Mouse (Mus musculus): ENCODE data around the gene Barx2. TPM values are rescaled to one million over a fixed set of nuclear protein-coding genes. Genes with fewer than 3 reads are reported as not detected.

The Barx2 gene
- polyA plus RNA-seq, 1 experiment from 2014 or later = 4.1 TPM

GRCm38 (mm10) chr9:31913739-31914591 lies 703 bp upstream of the Barx2 start:
- DNase-seq (ENCODE audit: low spot score) = peak; percentile 30
- TF ChIP-seq EP300 (optimal IDR thresholded peaks at IDR 0.05) (no peak), CTCF (IDR thresholded peaks at IDR 0.05; ENCODE audit: low read depth) (no peak)

GRCm38 (mm10) chr9:31912553-31912920 lies 725 bp downstream of the Barx2 start:
- ATAC-seq (ENCODE audit: low FRiP score, low TSS enrichment) (no peak), DNase-seq (ENCODE audit: low spot score) (no peak)
- H3K4me1 ChIP-seq (replicated peaks; ENCODE audit: control insufficient read depth, insufficient read depth) = no peaks in the 10 kb centered on the region; the same call in 1 of the 2 replicates
- peak overlapping the region; percentile 85 for H3K4me2 ChIP-seq (replicated peaks; ENCODE audit: low read depth)
- no peaks in the 10 kb centered on the region for H3K9me3 ChIP-seq (ENCODE audit: control insufficient read depth, low read length)
- TF ChIP-seq CTCF (IDR thresholded peaks at IDR 0.05; ENCODE audit: low read depth) (no peak), EP300 (optimal IDR thresholded peaks at IDR 0.05) (no peak)
- H3K9ac ChIP-seq (ENCODE audit: low read length) = no peak overlapping the region
- H3K36me3 ChIP-seq (ENCODE audit: control insufficient read depth, insufficient read depth, low read length) = no peaks in the 10 kb centered on the region
- peak overlapping the region; percentile 55 for H3K4me3 ChIP-seq (ENCODE audit: low read depth, low read length)
- no peak overlapping the region; the same call in 1 of the 2 replicates for H3K27ac ChIP-seq (replicated peaks)
- WGBS = 11% methylated on average over 16 of the region's 16 CpGs
- H3K27me3 ChIP-seq (ENCODE audit: control insufficient read depth, insufficient read depth, low read length) = peaks cover 30% of the 10 kb centered on the region

More at GRCm38 (mm10) chr9:31913739-31914591, 703 bp upstream of the Barx2 start:
- Histone ChIP-seq H3K9me3 (ENCODE audit: control insufficient read depth, low read length) (no peaks in the 10 kb centered on the region), H3K9ac (ENCODE audit: low read length) (no peak overlapping the region), H3K27ac (replicated peaks) (no peak overlapping the region), H3K4me1 (replicated peaks; ENCODE audit: control insufficient read depth, insufficient read depth) (no peaks in the 10 kb centered on the region; the same call in 1 of the 2 replicates), H3K4me2 (replicated peaks; ENCODE audit: low read depth) (peak overlapping the region; percentile 85), H3K4me3 (ENCODE audit: low read depth, low read length) (peak overlapping the region; percentile 55), H3K36me3 (ENCODE audit: control insufficient read depth, insufficient read depth, low read length) (no peaks in the 10 kb centered on the region), H3K27me3 (ENCODE audit: control insufficient read depth, insufficient read depth, low read length) (peaks cover 30% of the 10 kb centered on the region)
- 1% methylated on average over 54 of the region's 54 CpGs for WGBS
- no peak for ATAC-seq (ENCODE audit: low FRiP score, low TSS enrichment)

GRCm38 (mm10) chr9:31910221-31910620 lies 3.0 kb downstream of the Barx2 start:
- H3K4me3 ChIP-seq (ENCODE audit: low read depth, low read length) = no peak overlapping the region
- TF ChIP-seq CTCF (IDR thresholded peaks at IDR 0.05; ENCODE audit: low read depth) = no peak
- no peak for TF ChIP-seq EP300 (optimal IDR thresholded peaks at IDR 0.05)
- DNase-seq (ENCODE audit: low spot score) (no peak), ATAC-seq (ENCODE audit: low FRiP score, low TSS enrichment) (no peak)
- H3K36me3 ChIP-seq (ENCODE audit: control insufficient read depth, insufficient read depth, low read length) = no peaks in the 10 kb centered on the region
- H3K4me2 ChIP-seq (replicated peaks; ENCODE audit: low read depth) = no peak overlapping the region
- 45% methylated on average over 5 of the region's 5 CpGs for WGBS
- no peak overlapping the region for H3K9ac ChIP-seq (ENCODE audit: low read length)
- H3K4me1 ChIP-seq (replicated peaks; ENCODE audit: control insufficient read depth, insufficient read depth) = no peaks in the 10 kb centered on the region; the same call in 1 of the 2 replicates
- no peaks in the 10 kb centered on the region for H3K9me3 ChIP-seq (ENCODE audit: control insufficient read depth, low read length)
- H3K27me3 ChIP-seq (ENCODE audit: control insufficient read depth, insufficient read depth, low read length) = peaks cover 21% of the 10 kb centered on the region
- no peak overlapping the region for H3K27ac ChIP-seq (replicated peaks)

- WGBS = 78% methylated on average over 2 of the region's 2 CpGs
These were observed 11.5 kb downstream of the Barx2 start for GRCm38 (mm10) chr9:31901781-31902180.

GRCm38 (mm10) chr9:31894775-31895320 lies 18.4 kb downstream of the Barx2 start:
- H3K9me3 ChIP-seq (ENCODE audit: control insufficient read depth, low read length) = no peaks in the 10 kb centered on the region
- ATAC-seq (ENCODE audit: low FRiP score, low TSS enrichment) = no peak
- no peak for TF ChIP-seq EP300 (optimal IDR thresholded peaks at IDR 0.05)
- TF ChIP-seq CTCF (IDR thresholded peaks at IDR 0.05; ENCODE audit: low read depth) = no peak
- 55% methylated on average over 10 of the region's 10 CpGs for WGBS
- H3K36me3 ChIP-seq (ENCODE audit: control insufficient read depth, insufficient read depth, low read length) = no peaks in the 10 kb centered on the region
- no peak for DNase-seq (ENCODE audit: low spot score)
- H3K27me3 ChIP-seq (ENCODE audit: control insufficient read depth, insufficient read depth, low read length) = no peaks in the 10 kb centered on the region
- H3K4me1 ChIP-seq (replicated peaks; ENCODE audit: control insufficient read depth, insufficient read depth) = no peaks in the 10 kb centered on the region
- H3K4me2 ChIP-seq (replicated peaks; ENCODE audit: low read depth) = no peak overlapping the region
- H3K9ac ChIP-seq (ENCODE audit: low read length) = no peak overlapping the region
- H3K27ac ChIP-seq (replicated peaks) = no peak overlapping the region
- no peak overlapping the region for H3K4me3 ChIP-seq (ENCODE audit: low read depth, low read length)

More at GRCm38 (mm10) chr9:31901781-31902180, 11.5 kb downstream of the Barx2 start:
- no peak for DNase-seq (ENCODE audit: low spot score)
- Histone ChIP-seq H3K4me3 (ENCODE audit: low read depth, low read length) (no peak overlapping the region), H3K9ac (ENCODE audit: low read length) (no peak overlapping the region), H3K9me3 (ENCODE audit: control insufficient read depth, low read length) (no peaks in the 10 kb centered on the region), H3K4me1 (replicated peaks; ENCODE audit: control insufficient read depth, insufficient read depth) (no peaks in the 10 kb centered on the region), H3K27me3 (ENCODE audit: control insufficient read depth, insufficient read depth, low read length) (no peaks in the 10 kb centered on the region), H3K36me3 (ENCODE audit: control insufficient read depth, insufficient read depth, low read length) (no peaks in the 10 kb centered on the region), H3K4me2 (replicated peaks; ENCODE audit: low read depth) (no peak overlapping the region), H3K27ac (replicated peaks) (no peak overlapping the region)
- ATAC-seq (ENCODE audit: low FRiP score, low TSS enrichment) = no peak
- no peak for TF ChIP-seq EP300 (optimal IDR thresholded peaks at IDR 0.05)
- TF ChIP-seq CTCF (IDR thresholded peaks at IDR 0.05; ENCODE audit: low read depth) = no peak

GRCm38 (mm10) chr9:31888333-31888732 lies 24.9 kb downstream of the Barx2 start:
- Histone ChIP-seq H3K36me3 (ENCODE audit: control insufficient read depth, insufficient read depth, low read length) (no peaks in the 10 kb centered on the region), H3K9me3 (ENCODE audit: control insufficient read depth, low read length) (no peaks in the 10 kb centered on the region), H3K4me1 (replicated peaks; ENCODE audit: control insufficient read depth, insufficient read depth) (no peaks in the 10 kb centered on the region), H3K4me3 (ENCODE audit: low read depth, low read length) (no peak overlapping the region), H3K27ac (replicated peaks) (no peak overlapping the region), H3K9ac (ENCODE audit: low read length) (no peak overlapping the region), H3K4me2 (replicated peaks; ENCODE audit: low read depth) (no peak overlapping the region), H3K27me3 (ENCODE audit: control insufficient read depth, insufficient read depth, low read length) (no peaks in the 10 kb centered on the region)
- no peak for DNase-seq (ENCODE audit: low spot score)
- WGBS = 79% methylated on average over 4 of the region's 4 CpGs
- no peak for ATAC-seq (ENCODE audit: low FRiP score, low TSS enrichment)
- no peak for TF ChIP-seq CTCF (IDR thresholded peaks at IDR 0.05; ENCODE audit: low read depth)

Measured in stomach, postnatal 0 days (tissue).